Mouse (Mus musculus) thymus, postnatal 25 days (tissue): ENCODE results near the gene Camta1.

ENCODE experiments used
- DNase-seq: peaks from one replicate; pipeline ENCODE4 v3.0.0; 2022

Gene Camta1

DNA sequence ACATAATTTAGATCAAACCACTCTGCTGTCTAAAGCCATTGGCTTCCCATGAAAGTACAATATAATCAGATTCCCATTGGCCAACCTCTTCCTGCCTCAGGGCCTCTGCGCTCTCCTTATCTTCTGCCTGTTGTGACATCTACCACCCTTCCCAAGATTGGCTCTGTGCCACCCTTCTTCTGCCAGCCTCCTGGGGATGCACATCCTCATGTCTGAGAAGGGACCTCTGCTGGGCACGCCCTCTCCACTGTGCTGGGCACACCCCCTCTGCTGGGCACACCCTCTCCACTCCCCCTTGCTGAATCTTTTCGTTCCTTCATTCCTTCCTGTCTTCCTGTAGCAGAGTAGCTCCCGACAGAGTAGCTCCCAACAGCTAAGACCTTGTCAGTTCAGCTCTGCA is 727.9 kb downstream of the Camta1 start:
- DNase-seq, result no peak

DNA sequence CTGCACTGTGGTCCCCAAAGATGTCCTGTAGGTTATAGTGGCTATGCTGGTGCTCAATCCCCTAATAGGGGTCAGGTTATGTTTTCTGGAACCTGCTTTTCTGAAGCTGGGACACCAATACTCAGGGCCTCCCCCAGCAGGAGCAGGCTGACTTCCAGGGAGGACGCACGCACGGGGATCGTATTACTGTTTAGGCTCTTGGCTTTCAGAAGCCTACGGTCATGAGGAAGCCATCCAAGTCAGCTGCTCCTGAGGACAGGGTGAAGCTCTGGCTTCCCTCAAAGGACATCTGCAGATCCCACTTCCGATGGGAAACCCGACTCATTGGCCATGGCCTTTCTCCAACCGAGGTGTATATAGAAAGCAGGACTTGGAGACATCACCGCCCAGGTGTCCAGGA is 729.2 kb downstream of the Camta1 start:
- DNase-seq, result no peak

DNA sequence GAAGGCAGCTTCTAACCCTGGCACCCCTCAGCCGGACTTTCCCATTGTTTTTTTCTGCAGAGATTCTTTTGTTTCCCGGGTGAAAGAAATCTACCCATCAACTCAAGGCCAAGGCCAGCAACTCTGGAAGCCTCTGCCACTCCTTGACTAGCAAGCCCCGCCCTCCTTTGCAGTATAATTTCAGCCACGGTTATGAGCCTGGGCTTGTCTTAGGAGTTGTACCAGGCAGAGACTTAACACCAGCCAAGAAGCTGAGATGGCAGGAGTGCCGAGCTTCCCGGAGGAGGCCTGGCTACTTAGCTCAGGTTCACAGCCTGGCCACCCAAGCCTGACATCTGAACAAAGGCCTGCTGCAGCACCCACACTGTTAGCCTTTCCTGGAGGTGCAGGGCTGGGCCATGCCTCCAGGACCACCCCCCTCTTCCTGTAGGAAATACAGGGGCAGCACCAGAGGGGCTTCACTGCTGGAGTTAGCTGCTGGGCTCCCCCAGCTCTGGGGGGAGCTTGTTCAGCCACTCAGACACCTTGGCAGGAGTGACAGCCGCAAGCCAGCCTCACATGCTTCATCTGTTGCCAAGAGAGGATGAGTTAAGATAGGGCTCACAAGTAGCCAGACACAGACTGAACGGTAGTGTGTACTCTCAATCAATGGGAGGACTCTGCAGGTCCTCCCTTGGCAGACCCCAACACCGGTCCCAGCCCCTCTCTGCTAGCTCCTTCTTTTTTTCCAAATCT is 730.8 kb downstream of the Camta1 start:
- DNase-seq, result no peak

DNA sequence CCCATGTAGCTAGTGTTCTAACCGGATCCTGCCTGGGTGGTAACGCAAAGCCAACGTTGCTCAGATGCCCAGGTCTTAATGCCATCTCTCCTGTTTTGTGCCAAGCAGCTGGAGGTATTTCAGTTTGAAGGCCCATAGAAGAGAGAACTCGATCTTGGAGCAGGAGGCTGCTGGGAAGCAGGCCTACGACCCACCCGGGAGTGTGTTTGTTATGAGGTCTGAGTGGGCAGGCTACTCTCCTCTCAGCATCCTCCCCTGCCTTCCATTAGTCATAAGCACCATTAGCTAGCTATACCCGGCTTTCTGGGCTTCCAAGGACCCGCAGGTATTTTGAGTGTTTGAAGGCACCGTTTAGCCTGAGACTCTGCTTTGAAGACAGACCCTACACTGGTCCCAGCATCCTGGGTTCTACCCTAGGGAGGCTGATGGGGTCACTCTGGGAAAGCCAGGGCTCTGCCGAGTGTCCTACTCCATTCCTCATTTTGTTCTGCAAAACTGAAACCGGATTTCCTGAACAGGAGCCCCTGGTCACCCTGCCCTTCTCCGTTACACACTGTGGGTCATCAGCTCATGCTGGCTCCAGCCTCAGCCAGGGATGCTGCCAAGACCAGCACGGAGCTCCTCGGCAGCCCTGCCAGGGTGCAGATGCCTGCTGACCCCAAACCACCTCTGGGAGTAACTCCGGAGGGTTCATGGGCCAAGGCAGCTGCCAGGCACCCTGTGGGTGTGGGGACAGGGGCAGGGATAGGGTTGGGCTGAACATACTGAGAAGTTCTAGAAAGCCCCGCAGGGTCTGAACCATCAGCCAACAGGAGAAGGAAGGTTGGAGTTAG is 731.7 kb downstream of the Camta1 start:
- no peak for DNase-seq

DNA sequence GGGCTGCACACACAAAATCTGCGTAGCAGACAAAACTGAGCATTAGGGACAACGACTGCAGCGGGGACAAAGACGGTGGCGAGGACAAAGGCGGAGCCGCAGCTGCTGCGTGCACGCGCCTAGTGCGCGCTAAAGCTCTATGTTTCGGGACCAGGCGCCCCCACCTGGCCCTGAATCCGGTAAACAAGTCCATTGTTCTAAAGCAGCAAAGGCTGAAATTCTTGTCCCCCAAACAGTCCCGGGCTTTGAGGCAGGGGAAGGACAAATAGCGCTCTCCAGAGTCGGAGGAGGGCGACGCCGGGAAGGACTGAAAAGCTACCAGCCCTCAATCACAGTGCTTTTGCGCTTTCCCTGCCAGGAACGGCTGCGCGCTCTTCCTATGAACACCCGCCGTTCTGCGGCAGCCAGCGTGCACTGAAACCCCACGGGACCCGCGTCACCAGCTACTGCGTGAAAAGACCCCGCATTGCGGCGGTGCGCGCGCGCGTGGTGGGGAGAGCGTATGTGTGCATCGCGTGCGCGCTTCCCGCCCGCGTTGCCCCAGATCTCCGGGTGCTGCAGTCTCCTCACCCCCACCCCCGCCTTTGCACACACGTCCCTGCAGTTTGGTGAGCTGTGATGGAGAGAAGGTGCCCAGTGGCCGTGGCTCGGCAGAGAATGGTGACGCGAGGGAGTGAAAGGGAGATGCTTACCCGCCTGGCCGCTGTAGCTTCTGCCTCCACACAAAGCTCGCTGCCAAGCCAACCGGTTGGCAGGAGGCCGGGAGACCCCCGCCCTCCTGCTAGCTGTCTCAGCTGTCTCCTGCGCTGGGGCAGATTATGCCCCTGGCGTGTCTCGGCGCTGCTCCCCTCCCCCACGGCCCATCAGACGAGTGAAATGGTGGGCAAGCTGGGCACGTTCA is 732.8 kb downstream of the Camta1 start:
- no peak for DNase-seq

DNA sequence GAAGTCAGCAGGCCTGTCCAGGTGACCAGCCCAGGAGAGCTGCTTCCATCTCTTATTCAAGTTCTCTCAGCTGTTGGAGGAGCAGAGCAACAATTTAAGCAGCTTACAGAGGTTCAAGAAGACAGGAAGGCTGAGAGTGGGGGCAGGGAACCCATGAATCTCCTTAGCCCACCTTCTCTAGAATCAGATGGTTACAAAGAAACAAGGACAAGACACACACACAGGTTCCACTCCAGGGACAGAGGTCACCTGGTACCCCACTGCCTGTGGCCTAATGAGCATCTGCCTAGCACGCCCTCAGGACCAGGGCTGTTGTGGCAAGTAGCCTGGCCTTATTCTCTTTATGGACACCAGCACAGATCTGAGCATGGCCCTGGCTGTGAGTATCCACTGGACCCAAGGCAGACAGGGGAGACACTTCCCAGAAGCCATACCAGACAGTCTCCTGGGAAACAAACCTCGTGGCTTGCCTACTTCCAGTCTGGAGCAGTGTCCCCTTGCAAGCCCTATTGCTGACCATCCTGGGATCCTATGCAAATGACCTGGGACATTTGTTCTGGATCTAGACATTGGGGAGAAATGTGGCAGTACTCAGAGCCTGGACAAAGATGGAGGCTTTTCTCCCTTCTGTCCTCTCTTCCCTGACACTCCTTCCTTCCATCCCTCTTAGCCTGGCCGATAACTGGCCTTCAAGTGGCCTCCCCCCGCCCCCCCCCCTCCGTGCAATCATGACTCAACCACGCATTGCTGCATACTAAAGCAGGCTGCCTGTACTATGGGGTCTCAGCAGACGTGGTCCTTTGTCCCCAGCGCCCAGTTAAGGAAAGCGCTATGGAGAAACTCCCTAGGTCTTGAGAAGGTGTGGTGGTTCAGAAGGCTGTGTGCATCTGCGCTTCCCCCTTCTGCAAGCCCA is 733.8 kb downstream of the Camta1 start:
- no peak for DNase-seq

DNA sequence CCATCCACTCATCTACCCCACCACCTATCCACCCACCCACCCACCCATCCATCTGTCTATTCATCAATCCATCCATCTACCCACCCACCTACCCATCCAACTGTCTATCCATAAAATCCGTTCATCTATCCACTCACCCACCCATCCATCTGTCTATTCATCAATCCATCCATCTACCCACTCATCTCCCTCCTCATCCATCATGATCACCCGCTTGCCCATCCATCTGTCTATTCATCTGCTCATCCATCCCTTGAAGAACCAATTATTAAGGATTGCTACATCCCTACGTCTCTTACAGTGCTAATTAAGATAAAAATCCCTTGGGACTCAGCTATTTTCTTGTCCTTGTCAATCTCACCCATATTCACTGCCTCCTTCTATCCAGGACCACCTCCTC is 742.8 kb downstream of the Camta1 start:
- no peak for DNase-seq

DNA sequence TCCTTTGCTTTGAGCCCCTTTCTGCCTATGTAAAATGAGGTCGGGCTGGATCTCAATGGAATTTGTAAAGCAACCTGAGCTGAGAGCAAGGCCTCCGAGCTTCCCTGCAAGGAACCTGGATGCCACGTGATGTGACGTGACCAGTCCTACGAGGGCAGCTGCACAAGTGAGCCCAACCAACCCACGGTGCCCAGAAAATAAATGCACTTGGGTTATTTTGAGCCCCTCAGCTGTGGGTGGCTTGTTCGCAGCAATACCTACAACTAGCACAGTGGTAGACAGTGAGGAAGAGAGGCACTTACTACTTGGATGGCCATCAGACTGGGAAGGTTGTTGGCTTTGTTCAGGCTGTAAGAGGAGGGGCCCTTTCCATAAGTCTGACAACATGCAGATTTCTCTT is 747.1 kb downstream of the Camta1 start:
- no peak for DNase-seq

DNA sequence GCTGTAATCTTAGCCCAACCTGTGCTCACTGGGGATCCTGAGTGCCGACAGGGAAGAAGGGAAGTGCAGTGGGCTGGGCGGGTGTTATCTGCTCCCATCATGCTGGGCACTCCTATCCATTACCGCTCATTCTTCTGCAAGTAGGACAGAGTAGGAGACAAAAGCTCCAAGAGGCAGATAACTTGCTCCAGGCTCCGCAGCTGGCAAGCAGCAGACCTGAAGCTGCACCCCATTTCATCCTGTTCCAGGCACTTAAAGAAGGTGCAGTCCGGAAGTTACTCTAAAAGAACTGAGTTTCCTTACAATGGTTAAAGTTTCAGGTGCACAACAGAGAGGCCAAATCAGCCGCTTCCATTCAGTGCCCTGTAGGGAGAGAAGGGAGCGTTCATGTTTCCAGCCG is 750.5 kb downstream of the Camta1 start:
- DNase-seq, result no peak

DNA sequence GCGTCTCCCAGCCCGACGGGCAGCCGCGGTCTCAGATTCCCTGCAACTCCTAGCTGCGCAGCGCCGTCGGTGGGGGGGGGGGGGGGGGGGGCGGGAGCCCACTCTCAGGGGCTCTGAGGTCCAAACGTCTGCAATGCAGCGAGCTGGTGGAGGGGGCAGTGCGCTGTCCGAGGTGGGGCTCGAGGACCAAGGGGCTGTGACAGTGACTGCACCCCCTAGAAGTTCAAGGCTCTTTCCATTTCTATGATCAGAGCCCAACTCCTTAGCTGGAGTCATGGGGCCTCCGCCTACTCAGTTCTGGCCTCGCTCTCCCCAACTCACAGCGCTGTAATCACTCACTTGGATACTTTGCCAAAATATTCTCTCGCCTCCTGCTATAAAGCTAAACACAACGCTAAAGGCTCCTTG is 752.8 kb downstream of the Camta1 start:
- DNase-seq, result no peak

DNA sequence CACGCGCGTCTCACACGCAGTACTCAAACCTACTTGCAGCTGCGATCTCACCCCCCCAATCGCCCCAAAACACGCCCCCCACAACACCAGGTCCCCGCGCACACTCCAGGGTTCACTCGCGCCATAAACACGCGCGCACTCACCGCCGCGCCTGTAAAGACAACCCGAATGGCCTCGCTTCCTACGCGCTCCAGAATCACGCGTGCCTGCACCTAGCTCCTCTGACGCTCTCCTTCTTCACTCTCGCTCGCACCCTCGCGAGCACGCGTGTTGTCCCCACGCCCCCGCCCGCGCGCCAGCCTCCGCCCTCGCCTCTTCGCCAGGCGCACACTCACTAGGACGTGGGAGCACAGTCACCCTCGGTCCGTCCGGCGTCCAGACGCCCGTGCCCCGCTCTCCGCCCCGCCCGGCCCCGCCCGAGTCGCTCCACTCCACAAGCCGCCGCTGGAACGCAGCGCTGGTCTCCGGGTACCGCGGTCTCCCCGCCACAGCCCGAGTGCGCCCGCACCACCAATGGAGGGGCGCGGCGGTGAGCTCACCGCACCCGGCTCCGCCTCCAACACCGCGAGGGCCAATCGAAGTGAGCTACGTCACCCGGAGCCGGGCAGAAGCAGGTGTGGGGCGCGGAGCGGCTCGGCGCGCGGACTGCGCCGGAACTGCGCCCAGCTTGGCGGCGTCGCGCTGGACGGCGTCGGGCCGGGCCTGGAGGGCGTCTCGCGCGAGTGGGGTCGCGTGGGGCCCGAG is 753.5 kb downstream of the Camta1 start:
- DNase-seq, result peak; percentile 56

DNA sequence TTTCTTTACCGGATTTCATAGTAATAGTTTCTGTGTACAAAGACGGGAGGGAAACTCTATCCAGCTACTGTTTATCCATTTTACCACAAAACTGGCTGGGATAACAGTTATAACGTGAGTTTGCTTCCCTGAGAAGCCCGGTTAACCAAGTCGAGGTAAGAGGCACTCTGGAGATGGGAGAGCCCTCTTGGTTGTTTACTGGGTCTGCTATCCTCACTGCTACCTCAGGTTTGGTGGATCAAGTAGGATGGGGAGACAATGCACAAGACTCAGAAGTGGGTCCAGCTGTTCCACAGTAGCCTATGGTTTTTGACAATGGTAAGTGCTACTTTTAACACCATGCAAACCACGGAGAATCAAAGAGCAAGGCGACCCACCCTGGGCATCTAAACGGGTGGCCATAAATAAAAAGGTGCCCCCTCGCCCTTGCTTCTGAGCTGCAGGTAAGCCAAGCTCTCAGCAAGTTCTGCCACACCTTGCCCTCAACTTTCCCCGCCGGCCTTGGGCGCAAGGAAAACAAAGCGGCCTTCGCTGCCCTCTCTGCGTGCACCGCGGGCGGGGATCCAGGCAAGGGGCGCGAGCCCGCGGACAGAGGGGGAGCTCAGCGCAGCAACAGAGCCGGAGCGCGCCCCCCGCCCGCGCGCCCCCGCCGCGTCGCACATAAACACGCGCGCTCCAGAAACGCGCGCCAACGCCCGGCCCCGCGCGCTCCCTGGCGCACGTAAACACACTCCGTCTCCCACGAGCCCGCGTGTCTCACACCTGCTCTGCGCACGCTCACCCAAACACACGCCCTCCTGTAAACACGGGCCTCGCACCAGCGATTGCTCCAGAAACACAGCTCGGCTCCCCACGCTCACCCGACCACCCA is 754.3 kb downstream of the Camta1 start:
- no peak for DNase-seq

DNA sequence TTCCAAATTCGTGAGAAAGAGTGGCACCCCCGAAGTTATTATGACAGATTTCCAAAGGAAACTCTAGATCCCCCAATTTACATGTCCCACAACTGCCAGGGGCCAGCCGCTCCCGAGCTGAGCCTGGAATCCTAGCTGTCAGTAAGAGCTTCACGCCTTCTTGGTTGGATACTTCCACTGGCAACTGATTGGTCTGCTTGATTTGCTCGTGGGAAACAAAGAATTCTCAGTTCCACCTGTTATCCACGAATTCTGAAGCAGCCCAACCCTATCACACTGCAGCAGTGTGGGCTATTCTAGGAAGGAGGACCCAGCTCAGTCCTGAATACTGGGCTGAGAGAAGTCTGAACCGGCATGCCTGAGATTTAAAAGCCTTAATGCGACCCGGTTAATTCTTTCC is 755.2 kb downstream of the Camta1 start:
- DNase-seq, result no peak

DNA sequence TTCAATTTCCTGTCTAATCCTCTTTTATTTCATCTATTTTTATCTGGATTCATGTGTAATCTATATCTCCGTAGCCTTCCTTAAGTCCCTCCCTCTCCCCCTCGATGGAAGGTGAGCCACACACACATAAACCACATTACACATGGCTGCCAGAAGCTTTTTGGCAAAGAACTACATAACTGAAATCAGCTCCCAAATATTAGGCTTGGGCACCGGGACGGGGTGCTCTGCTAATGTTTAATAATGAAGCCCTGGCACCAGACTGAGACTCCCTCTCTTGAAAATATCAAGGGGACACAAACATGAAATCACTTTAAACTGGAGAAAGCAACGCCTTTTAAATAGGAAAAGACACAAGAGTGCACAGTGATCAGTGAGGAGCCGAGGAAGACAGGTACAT is 755.8 kb downstream of the Camta1 start:
- DNase-seq, result no peak

DNA sequence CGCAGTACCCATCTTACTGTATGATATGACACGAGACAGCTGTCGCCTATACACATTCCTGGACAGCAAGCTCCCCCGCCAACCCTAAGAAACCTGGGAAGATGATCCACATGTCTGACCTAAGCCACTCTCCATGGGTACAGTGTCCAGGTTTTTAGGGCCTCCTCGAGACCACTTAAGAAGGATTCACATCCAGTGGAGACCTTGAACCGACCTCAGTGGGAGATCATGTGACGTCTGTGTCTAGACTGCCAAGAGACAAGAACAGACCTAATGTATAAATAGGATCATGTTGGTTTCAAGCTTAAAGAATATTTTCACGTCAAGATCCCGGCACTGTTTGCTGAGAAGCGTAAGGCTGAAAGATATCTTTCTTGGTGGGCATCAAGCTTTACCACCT is 757.5 kb downstream of the Camta1 start:
- no peak for DNase-seq

DNA sequence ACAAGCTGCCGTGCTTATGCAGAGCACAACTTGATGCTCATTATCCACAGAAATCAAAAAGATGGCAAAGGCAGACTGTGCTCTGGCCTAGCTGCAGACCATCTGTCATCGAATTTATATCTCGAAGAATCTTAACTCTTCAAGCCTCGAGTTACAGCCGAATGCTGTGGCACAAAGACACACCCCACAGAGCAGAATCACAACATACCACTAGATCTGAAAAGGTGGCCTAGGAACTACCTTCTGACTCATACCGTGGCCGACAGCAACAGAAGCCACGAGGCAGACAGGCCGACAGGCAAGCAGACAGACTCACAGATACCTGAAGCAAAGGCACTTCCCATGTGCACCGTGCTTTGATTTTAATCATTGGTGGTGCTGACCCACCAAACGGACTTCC is 758.0 kb downstream of the Camta1 start:
- DNase-seq, result no peak

DNA sequence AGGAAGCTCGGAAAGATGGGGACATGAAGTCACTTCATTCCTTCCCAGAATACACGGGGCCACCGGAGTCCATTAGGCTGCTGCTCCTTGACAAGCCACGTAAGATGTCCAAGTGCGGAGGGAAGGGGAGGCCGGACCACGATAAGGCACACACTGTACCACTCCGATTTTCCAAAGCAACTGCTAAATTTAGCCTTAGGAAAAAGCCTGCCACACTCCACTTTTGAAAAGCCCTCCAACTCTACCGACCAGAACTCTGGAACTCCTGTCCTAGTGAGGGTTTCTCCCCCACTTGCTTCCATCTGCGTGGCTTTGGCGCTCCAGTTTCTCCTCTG is 764.6 kb downstream of the Camta1 start:
- DNase-seq, result no peak

DNA sequence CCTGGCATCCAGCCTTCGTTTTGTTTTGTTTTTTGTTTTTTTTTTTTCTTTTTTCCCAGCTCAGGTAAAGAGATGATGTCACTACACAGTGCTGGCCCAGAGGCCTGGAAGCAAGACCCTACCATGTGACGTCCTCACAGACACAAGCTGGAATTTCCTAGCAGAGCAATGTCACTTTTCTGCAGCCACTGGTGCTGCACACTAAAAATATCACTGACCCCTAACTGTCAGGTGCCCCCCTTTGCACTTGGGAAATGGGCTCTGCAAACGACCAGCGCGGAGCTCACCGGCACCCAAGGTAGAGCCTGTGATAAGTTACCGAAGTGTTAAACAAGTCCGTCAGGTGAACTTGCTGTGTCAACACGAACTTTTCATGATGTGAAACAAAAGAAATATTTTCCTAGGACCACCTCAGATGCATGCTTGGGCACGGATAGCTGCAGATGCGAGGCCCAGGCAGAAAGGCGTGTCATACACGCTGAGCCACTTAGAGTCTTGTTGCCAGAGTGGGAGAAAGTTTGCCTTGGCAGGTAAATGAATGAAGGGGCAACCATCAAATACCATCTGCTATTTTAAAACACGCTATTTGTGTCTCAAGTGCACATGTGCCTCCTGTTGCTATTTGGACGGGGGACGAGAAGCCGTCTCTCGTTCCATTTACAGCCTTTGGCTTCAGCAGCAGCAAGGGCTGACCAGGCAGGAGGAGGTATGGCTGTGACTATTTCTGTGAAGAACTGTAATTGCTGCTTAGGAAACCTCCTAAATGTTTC is 765.2 kb downstream of the Camta1 start:
- no peak for DNase-seq

DNA sequence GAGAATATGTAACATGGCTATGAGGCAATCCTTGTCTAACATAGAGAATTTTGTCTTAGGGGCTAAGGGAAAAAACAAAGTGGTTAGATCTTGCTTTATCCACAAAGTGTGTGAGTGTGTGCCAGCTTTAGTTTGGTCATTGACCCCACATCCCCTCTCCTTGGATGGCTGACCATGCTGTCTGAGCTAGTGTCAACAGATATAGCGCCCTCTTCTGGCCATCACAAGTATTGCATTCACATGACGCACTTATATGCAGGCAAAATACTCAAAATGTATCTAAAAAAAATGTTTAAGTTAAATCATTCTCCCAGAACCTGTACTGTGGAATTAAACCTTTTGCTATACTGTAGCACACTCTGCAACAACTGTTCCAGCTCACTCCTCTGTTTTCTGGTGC is 766.5 kb downstream of the Camta1 start:
- DNase-seq, result peak; percentile 11

DNA sequence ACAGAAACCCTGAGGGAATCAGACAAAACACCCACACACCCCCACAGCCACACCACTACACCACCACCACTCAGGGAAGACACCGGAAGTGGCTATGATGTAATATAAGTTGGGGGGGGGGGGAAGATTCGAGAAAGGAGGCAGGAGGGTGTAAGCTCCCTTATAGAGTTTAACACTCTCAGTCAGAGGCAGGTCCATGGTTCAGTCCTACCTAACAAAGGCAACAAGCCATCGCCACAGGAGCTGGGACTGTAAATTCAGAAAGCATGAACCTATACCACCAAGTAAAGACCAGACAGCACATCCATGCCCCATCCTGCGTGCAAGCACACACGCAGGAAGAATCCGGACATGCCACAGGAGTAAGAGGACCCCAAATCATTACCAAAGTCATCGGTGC is 772.4 kb downstream of the Camta1 start, which contains the start of gene Gm13090:
TSS of gene Gm13090 (plus strand) at position 301 of the 400 bp plus-strand sequence.
- DNase-seq, result no peak
